Mouse (Mus musculus) neural tube, embryonic 14.5 days (tissue): ENCODE data around the gene Mosmo. TPM values are rescaled to one million over a fixed set of nuclear protein-coding genes. Genes with fewer than 3 reads are reported as not detected.

ENCODE experiments used
- ATAC-seq: fragments of 200-750 bp; cut with Nextera tagmentation; 2 replicates; pipeline ENCODE4 v1.8.0; 2017; ENCODE audit warnings: low read depth, mild to moderate bottlenecking, moderate TSS enrichment, moderate library complexity
- H3K27ac ChIP-seq: fragments of 300-500 bp; sonication (generic); 2 replicates; pipeline ENCODE4 v1.5.1; 2014; ENCODE audit warnings: low read depth, mild to moderate bottlenecking, control low read depth, low read length, moderate library complexity, mixed read lengths
- H3K27me3 ChIP-seq: fragments of 300-500 bp; sonication (generic); 2 replicates; pipeline ENCODE4 v1.6.1; 2014; ENCODE audit warnings: low read length; ENCODE audit not compliant: control insufficient read depth, insufficient read depth
- H3K36me3 ChIP-seq: fragments of 300-500 bp; sonication (generic); 2 replicates; pipeline ENCODE4 v1.6.1; 2014; ENCODE audit warnings: low read length, mixed read lengths; ENCODE audit not compliant: control insufficient read depth, insufficient read depth
- H3K4me1 ChIP-seq: fragments of 300-500 bp; sonication (generic); 2 replicates; pipeline ENCODE4 v1.6.1; 2014; ENCODE audit warnings: low read length; ENCODE audit not compliant: control insufficient read depth, insufficient read depth
- H3K4me2 ChIP-seq: fragments of 300-500 bp; sonication (generic); 2 replicates; pipeline ENCODE4 v1.6.1; 2014; ENCODE audit warnings: mild to moderate bottlenecking, low read depth, low read length, control low read depth
- H3K4me3 ChIP-seq: fragments of 300-500 bp; sonication (generic); 2 replicates; pipeline ENCODE4 v1.5.1; 2014; ENCODE audit warnings: low read depth, low read length, control low read depth, mixed read lengths
- H3K9ac ChIP-seq: fragments of 300-500 bp; sonication (generic); replicated peaks from 2 replicates; pipeline ENCODE4 v1.6.1; 2014; ENCODE audit warnings: low read depth, mild to moderate bottlenecking, control low read depth, low read length, mixed read lengths
- H3K9me3 ChIP-seq: fragments of 300-500 bp; sonication (generic); 2 replicates; pipeline ENCODE4 v1.6.1; 2016; ENCODE audit warnings: low read length; ENCODE audit not compliant: control insufficient read depth
- WGBS: fragments of 180-500 bp; shearing (Covaris S2); extraction: QIAGEN DNeasy Blood & Tissue Kit; methylation state at CpG from one replicate; pipeline ENCODE4 v1.1.7; 2014; 5-methylcytosine and 5-hydroxymethylcytosine counted together
- polyA plus RNA-seq: library from polyadenylated mRNA; unstranded; fragments of >200 nt; fragmentation: Nextera tagmentation; extraction: Ambion mirVana; gene quantifications from 2 replicates; pipeline ENCODE4 v1.2.1, GENCODE M21; 2014

Mosmo gene
- polyA plus RNA-seq, 1 experiment from 2014 or later, result 14.1 TPM

- WGBS, result 91% methylated on average over 5 of the region's 5 CpGs
- H3K9ac ChIP-seq, result no peak overlapping the region
- 0 out of 2 replicates have a peak, but pooled peaks cover 4% of the 10 kb centered on the region for H3K4me1 ChIP-seq
- H3K4me2 ChIP-seq, result no peak overlapping the region
- no peak overlapping the region for H3K27ac ChIP-seq
- no peaks in the 10 kb centered on the region for H3K36me3 ChIP-seq
- no peak for ATAC-seq
- H3K27me3 ChIP-seq, result no peaks in the 10 kb centered on the region
- no peak overlapping the region for H3K4me3 ChIP-seq
- no peaks in the 10 kb centered on the region for H3K9me3 ChIP-seq
These were observed 43.6 kb downstream of the Mosmo start for GRCm38 (mm10) chr7:120721051-120721450.

GRCm38 (mm10) chr7:120721456-120721855, 44.0 kb downstream of the Mosmo start:
- Histone ChIP-seq H3K4me1 (0 out of 2 replicates have a peak, but pooled peaks cover 4% of the 10 kb centered on the region), H3K9me3 (no peaks in the 10 kb centered on the region), H3K27me3 (no peaks in the 10 kb centered on the region), H3K36me3 (no peaks in the 10 kb centered on the region), H3K9ac (no peak overlapping the region), H3K4me3 (no peak overlapping the region), H3K4me2 (no peak overlapping the region), H3K27ac (no peak overlapping the region)
- WGBS, result 84% methylated on average over 8 of the region's 8 CpGs
- no peak for ATAC-seq

GRCm38 (mm10) chr7:120722063-120722462, 44.6 kb downstream of the Mosmo start:
- Histone ChIP-seq H3K27me3 (no peaks in the 10 kb centered on the region), H3K4me2 (no peak overlapping the region), H3K9ac (no peak overlapping the region), H3K36me3 (no peaks in the 10 kb centered on the region), H3K9me3 (no peaks in the 10 kb centered on the region), H3K27ac (no peak overlapping the region), H3K4me1 (0 out of 2 replicates have a peak, but pooled peaks cover 4% of the 10 kb centered on the region), H3K4me3 (no peak overlapping the region)
- no peak for ATAC-seq
- 96% methylated on average over 4 of the region's 4 CpGs for WGBS

- ATAC-seq, result no peak; the same call in 1 of the 2 replicates
- H3K4me3 ChIP-seq, result no peak overlapping the region
- H3K9ac ChIP-seq, result no peak overlapping the region
- no peaks in the 10 kb centered on the region for H3K36me3 ChIP-seq
- H3K27me3 ChIP-seq, result no peaks in the 10 kb centered on the region
- H3K27ac ChIP-seq, result 0 out of 2 replicates have a peak overlapping the region, but pooled peaks have one; percentile 48
- H3K4me2 ChIP-seq, result no peak overlapping the region
- 47% methylated on average over 8 of the region's 8 CpGs for WGBS
- H3K9me3 ChIP-seq, result no peaks in the 10 kb centered on the region
- 0 out of 2 replicates have a peak, but pooled peaks cover 4% of the 10 kb centered on the region for H3K4me1 ChIP-seq
These were observed 45.4 kb downstream of the Mosmo start for GRCm38 (mm10) chr7:120722839-120723278.

- Histone ChIP-seq H3K4me1 (0 out of 2 replicates have a peak, but pooled peaks cover 4% of the 10 kb centered on the region), H3K9ac (no peak overlapping the region), H3K9me3 (no peaks in the 10 kb centered on the region), H3K4me3 (no peak overlapping the region), H3K27ac (no peak overlapping the region), H3K36me3 (no peaks in the 10 kb centered on the region), H3K27me3 (no peaks in the 10 kb centered on the region), H3K4me2 (no peak overlapping the region)
- 91% methylated on average over 3 of the region's 3 CpGs for WGBS
- ATAC-seq, result no peak
These were observed 50.2 kb downstream of the Mosmo start for GRCm38 (mm10) chr7:120727581-120727980.

- Histone ChIP-seq H3K9me3 (no peaks in the 10 kb centered on the region), H3K9ac (no peak overlapping the region), H3K4me1 (no peaks in the 10 kb centered on the region), H3K4me3 (no peak overlapping the region), H3K27me3 (no peaks in the 10 kb centered on the region), H3K4me2 (no peak overlapping the region), H3K36me3 (no peaks in the 10 kb centered on the region), H3K27ac (no peak overlapping the region)
- no peak for ATAC-seq
- 91% methylated on average over 5 of the region's 5 CpGs for WGBS
These were observed 52.2 kb downstream of the Mosmo start for GRCm38 (mm10) chr7:120729635-120730034.

GRCm38 (mm10) chr7:120732906-120733305, 55.5 kb downstream of the Mosmo start:
- WGBS, result 92% methylated on average over 7 of the region's 7 CpGs
- no peak overlapping the region for H3K9ac ChIP-seq
- no peak for ATAC-seq
- H3K27ac ChIP-seq, result no peak overlapping the region
- H3K4me1 ChIP-seq, result no peaks in the 10 kb centered on the region
- no peak overlapping the region for H3K4me3 ChIP-seq
- H3K4me2 ChIP-seq, result no peak overlapping the region
- no peaks in the 10 kb centered on the region for H3K9me3 ChIP-seq
- no peaks in the 10 kb centered on the region for H3K27me3 ChIP-seq
- no peaks in the 10 kb centered on the region for H3K36me3 ChIP-seq

- no peak within 1 kb of the TSS for H3K9ac ChIP-seq
- H3K4me2 ChIP-seq, result no peak within 1 kb of the TSS
- H3K4me1 ChIP-seq, result no peaks in the 10 kb centered on the region
- H3K36me3 ChIP-seq, result no peaks in the 10 kb centered on the region
- H3K9me3 ChIP-seq, result no peaks in the 10 kb centered on the region
- ATAC-seq, result no peak
- WGBS, result 70% methylated on average over 6 of the region's 6 CpGs
- no peaks in the 10 kb centered on the region for H3K27me3 ChIP-seq
- no peak within 1 kb of the TSS for H3K27ac ChIP-seq
- H3K4me3 ChIP-seq, result no peak within 1 kb of the TSS
These were observed 61.6 kb downstream of the Mosmo start, which contains the start of gene Vwa3a for GRCm38 (mm10) chr7:120739018-120739417. Vwa3a (plus strand) TSS chr7:120739318.

GRCm38 (mm10) chr7:120739558-120740101, 62.2 kb downstream of the Mosmo start:
- no peak overlapping the region for H3K27ac ChIP-seq
- no peaks in the 10 kb centered on the region for H3K27me3 ChIP-seq
- H3K9ac ChIP-seq, result no peak overlapping the region
- H3K4me1 ChIP-seq, result no peaks in the 10 kb centered on the region
- H3K36me3 ChIP-seq, result no peaks in the 10 kb centered on the region
- H3K9me3 ChIP-seq, result no peaks in the 10 kb centered on the region
- no peak overlapping the region for H3K4me3 ChIP-seq
- WGBS, result 13% methylated on average over 5 of the region's 5 CpGs
- no peak overlapping the region for H3K4me2 ChIP-seq
- ATAC-seq, result peak; percentile 44; the same call in 1 of the 2 replicates
